Mouse (Mus musculus) kidney, adult 2 months (tissue): Measurements from ENCODE around the gene Dnaic1.

Source experiments
- CTCF ChIP-seq: fragments of 200-500 bp; conservative IDR thresholded peaks from 2 replicates; pipeline ENCODE4 v1.5.1; 2011; ENCODE audit warnings: low read depth, mild to moderate bottlenecking, control low read depth, low read length, moderate library complexity, mixed read lengths; ENCODE audit not compliant: insufficient read depth, insufficient read length
- POLR2A ChIP-seq: fragments of 200-500 bp; IDR thresholded peaks from one replicate; pipeline ENCODE4 v1.6.1; 2011; ENCODE audit warnings: low read depth, low read length, control low read depth

DNA sequence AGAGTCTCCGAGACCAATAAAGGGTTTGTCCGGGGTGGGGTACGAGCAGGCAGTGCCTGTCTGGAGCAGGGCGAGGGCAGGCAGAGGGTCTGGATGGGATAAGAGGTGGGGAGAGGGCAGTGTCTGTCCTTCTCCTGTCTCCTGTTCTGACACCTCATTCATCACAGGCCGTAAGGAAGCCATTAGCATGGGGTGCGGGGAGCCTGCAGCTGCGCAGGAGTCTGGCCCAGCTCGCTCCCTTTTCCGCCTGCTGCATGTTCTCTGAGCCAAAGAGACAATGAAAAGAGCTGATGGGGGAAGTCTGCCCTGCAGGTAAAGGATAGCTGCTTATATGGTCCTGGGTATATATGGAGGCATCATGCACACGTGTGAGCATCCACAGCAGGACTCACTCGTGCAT, 93.1 kb downstream of the Dnaic1 start:
- TF ChIP-seq CTCF (no peak), POLR2A (no peak)
